Mouse (Mus musculus) gastrocnemius, postnatal 25 days (tissue): ENCODE measurements at regions not wholly inside any gene's neighbourhood (a gene's known extent, or its start where the extent isn't known, plus 50 kb on each side); places are given as distances from the start of the nearest gene placed in this dataset.

Source experiments
- DNase-seq: peaks from one replicate; pipeline ENCODE4 v3.0.0; 2022

GRCm38 (mm10) chr8:103370394-103370793 lies 585.0 kb upstream of the Cdh11 start:
- DNase-seq: no peak

GRCm38 (mm10) chr8:103373007-103373406 lies 587.6 kb upstream of the Cdh11 start:
- DNase-seq: no peak

DNA sequence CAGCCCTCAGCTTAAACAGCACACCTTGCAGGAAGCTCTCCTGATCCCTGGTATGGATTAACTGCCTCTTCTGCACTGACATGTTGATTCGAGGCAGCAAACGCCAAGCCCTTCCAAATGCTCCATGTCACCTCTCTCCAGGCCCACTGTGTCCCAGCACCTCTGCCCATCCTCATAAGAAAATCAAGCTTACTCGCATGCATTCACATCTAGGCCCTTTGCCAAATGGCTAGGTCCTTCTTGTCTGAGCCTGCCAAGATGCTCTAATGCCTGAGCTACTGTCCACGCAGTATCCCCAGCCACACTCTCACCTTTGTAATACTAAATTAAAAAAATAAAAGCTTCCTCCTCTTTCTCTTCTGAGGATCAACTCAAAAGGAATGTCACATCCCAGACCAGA lies 588.7 kb upstream of the Cdh11 start:
- no peak for DNase-seq

DNA sequence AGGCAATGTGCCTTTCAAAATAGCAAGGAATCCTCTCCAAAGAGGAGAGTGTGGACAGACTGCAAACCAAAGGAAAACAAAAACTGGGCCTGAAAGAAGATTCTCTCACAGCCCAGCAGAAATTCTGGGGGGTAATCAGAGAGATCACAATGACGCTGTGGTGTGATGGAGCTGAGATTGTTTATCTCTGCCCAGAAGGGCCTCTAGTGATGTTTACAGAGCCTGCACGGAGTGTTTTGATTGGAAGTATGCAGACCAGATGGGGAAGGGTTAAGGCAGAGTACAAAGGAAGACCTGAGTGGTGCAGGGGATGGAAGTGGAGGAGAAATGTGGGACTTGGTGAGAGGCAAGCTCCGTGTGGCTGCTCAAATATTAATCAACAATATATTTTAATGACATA lies 593.1 kb upstream of the Cdh11 start:
- DNase-seq: no peak

GRCm38 (mm10) chr8:103381575-103381974 lies 596.1 kb upstream of the Cdh11 start:
- DNase-seq: no peak

GRCm38 (mm10) chr8:103391359-103391758 lies 605.9 kb upstream of the Cdh11 start:
- no peak for DNase-seq

- DNase-seq: no peak
Observed at GRCm38 (mm10) chr8:103395316-103395715, 609.9 kb upstream of the Cdh11 start.

DNA sequence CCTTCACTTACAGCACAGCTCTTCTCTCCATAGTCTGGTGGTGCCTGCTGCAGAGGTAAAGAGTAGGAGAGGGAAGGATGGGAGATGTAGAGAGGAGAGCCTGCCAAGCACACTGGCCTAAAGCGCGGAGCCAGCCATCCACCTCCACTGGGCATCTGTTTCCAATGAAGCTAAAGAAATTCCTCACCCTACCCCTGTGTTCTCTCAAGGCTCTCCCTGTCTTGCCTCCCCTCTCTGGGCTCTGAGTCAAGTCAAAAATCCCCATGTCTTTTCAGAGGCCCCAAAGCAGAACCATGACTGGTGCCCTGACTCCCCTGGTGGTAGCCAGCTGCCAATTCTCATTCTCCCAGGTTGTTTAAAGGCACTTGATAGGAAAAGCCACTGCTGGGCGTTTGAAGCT lies 612.7 kb upstream of the Cdh11 start:
- DNase-seq: no peak

DNA sequence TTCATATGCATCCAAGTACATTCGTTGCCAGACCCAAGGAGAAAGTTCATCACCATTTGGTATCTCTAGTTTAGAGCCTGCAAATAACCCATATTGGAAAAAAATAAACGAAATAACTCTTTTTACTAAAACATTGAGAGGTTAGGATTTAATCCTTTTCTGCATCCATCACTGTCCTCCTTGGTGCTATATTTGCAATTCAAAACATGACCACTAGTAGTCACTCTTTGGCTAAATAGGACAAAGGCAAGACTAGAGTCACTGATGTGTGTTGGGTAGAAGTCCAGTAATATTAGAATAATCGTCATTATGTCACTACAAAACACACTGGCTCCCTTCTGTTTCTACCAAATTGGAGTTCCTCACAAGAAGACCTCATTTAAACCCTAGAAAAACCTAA lies 614.0 kb upstream of the Cdh11 start:
- DNase-seq: no peak

DNA sequence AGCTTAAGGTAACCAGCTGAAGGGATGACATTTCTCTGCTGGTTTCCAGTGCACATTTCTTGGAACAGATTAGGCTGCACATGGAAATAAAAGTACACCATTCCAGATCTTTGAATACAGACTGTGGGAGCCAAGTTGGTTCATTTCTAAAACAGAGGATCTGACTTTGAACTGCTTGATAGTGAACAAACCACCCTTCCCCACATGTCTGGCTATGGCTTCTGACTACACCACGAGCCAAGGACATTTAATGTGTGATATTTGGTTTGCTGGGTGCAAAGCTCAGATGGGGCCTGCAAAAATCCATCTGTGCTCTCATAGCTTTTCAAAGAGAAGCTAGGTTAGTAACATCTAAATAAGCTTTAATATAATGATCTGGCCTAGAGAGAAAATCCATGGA lies 614.7 kb upstream of the Cdh11 start:
- DNase-seq: no peak

DNA sequence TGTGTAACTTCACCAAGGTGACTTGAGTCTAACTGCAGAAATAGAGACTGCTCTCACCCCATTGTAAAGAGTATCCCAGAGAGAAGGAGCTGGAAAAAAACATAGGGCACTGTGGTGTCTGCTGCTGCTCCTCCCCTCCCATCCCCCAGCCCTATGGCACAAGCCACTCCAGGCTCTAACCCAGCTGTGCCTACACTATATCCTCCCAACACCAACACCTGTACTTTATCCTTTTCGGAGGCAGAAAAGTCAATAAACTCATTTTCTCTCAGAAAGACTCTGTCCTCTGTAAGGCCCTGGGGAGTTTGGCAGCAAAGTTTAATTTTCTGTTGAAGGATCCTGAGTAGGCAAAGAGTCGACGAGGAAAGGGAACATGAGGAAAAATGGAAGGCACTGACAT lies 617.3 kb upstream of the Cdh11 start:
- no peak for DNase-seq

DNA sequence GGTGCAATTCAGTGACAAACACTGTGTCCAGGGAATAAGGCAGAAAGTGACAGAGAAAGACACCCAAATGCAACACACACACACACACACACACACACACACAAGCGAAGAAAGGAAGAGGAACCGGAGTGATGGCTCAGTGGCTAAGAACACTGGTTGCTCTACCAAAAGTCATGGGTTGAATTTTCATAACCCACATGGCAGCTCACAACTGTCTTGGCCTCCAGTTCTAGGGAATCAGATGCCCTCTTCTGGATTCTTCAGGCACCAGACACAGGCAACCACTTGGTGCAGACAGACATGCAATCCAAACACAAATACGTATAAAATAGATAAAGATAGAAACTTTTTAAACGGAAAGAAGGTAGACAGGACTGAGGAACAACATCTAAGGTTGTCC lies 618.4 kb upstream of the Cdh11 start:
- DNase-seq: no peak

DNA sequence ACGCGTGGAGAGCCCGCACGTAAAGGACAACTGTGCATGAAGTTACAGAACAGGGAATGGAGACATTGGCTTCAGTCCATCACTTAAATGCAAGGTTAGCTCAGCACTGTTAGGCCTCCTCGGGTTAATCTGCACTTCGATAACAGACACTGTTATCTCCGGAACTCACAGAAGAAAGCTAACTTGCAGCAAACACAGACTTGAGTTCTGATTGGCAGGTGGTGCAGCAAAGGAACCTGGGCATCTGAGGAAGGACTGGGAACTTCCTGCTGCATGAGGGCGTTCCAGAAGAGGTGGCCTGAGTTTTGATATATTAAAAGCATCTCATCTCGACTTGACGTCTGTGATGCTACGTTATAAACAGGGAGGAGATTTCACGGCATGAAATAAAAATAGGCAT lies 620.3 kb upstream of the Cdh11 start:
- DNase-seq: no peak

DNA sequence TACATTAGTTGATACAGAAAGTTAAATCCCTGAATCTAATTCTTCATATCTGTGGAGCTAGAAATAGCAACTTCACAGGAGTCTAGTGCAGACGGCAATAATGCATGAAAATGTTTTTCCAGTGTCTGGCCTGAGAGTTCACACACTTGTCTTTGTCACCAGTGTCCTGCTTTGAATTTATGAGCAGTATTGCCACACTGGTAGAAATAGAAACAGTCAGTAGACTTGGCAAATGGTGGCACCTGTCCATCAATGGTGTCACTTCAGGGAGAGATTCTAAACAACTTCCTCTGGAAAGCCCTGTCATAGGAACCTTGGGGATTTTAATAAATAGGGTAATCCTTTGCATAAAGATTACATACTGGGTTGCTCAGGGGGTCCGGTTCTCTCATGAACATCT lies 621.5 kb upstream of the Cdh11 start:
- no peak for DNase-seq

GRCm38 (mm10) chr8:103407631-103408030 lies 622.2 kb upstream of the Cdh11 start:
- no peak for DNase-seq

- no peak for DNase-seq
Observed at GRCm38 (mm10) chr8:103408411-103408810, 623.0 kb upstream of the Cdh11 start.

GRCm38 (mm10) chr8:103409121-103409551 lies 623.7 kb upstream of the Cdh11 start:
- no peak for DNase-seq

DNA sequence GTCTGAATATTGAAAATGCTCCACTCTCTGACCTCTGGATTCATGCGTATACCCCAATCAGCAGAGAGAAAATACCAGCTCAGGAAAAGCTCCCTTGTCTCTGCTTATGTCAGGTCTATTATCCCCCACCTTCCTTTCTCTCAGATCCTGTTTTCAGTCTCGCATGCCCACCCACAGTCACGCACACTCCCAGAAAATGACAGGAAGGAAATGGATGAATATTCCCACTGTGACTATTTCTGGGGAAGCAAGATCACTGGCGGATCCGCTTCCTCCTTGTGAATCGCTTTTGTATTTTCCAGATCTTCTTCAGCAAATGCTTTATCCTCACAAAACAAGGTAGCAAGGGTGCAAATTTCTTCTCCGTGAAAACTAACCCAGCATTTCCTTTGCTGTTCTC lies 627.3 kb upstream of the Cdh11 start:
- DNase-seq: no peak

- no peak for DNase-seq
Observed at GRCm38 (mm10) chr8:103413589-103414575, 628.4 kb upstream of the Cdh11 start.

DNA sequence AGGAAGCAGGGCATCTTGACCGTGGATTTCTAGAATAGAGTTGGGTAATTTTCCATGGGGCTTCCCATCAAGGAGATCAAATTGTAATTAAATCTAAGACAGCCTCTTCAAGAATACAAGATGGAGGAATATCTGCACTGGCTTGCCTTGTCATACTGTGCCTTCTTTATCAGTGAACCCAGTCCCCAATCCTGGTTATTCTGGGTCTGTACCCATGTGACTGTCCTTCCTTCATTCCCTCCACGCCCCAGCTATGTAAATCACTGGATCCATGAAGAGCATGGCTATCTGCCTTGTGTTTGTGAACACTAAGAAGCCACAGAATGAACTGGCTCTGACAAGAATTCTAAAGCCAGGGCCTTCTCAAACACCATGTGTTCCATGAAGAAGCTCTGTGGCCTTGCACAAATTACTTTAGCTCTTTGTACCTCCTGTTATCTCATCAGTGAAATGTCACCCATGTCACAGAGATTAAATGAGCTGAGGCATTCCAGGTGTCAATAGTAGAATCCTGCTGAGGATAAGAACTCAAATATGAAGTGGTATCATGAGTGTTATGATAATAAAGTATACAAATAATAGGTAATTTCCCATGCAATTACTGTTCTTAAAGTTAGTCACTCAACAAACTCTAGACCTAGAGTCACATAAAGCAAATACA lies 637.0 kb upstream of the Cdh11 start:
- DNase-seq: no peak

- DNase-seq: no peak
Observed at GRCm38 (mm10) chr8:103425967-103426366, 640.5 kb upstream of the Cdh11 start.

DNA sequence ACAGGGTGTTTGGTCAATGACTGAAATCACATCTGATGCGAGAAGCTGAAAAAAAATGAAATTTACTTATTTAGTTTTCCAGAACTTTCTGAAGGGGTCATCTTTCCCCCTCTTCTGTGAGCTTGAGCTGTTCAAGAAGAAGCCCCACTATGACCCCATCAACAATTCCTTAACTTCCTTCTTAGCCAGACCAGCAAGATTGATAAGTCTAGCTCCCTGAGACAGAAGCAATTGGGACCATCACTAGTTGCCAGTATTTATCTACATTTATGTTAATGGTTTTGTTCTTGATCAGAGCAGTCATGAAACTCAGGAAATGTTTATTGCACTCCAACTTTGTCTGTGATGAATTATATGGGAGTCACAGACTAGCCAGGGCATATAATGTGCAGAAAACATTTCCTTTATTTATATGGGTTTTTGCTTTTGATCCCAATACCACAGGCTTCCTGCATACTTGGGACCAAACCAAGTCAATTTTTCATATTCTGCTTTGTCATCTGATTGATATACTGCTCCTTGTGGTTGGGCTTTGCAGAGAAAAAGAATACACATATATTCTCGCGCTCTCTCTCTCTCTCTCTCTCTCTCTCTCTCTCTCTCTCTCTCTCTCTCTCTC lies 645.5 kb upstream of the Cdh11 start:
- no peak for DNase-seq

DNA sequence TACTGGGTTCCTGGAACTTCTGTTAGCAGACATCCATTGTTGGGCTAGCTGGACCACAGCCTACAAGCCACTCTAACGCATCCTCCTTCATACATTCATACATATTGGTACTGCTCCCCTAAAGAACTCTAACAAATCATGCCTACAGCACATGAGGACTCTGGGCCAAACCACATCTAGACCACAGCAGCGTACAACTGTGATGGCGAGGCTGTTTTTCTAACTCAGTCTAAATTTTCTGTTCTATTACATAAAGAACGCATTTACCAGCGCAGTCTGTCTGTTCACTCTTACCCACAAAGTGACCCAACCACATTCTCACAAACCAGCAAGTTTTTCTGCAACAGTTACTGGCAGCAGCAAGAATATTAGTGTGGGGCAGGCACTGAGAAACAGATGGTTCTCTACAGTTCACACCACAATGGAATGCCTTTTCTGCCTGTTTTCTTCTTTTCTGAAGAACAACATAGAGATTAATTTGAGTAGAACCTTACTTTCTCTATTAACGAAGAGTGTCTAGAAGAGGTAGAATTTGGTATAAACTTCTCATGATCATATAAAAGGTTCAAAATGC lies 648.2 kb upstream of the Cdh11 start:
- no peak for DNase-seq
